Mouse (Mus musculus) liver, embryonic 16.5 days (tissue): ENCODE results near the gene Gm47995. TPM values are rescaled to one million over a fixed set of nuclear protein-coding genes. Genes with fewer than 3 reads are reported as not detected.

Source experiments
- polyA plus RNA-seq: library from polyadenylated mRNA; unstranded; fragments of >200 nt; fragmentation: Nextera tagmentation; extraction: Ambion mirVana; gene quantifications from 2 replicates; pipeline ENCODE4 v1.2.1, GENCODE M21; 2015

Gm47995 gene
- polyA plus RNA-seq, 1 experiment from 2014 or later = 0.64 TPM

Other genes with a start within 250 kb of the Gm47995 start
- 1.3 and 2.0 TPM in 2 replicates for gene Hmcn1, start 205.0 kb upstream of the Gm47995 start, polyA plus RNA-seq
- 1.4 and 1.8 TPM in 2 replicates for gene Gm47985, start 15.9 kb upstream of the Gm47995 start, polyA plus RNA-seq
- gene Gm8947, start 6.1 kb upstream of the Gm47995 start, polyA plus RNA-seq = 1.2 and 1.3 TPM in 2 replicates
- 0.84 and 1.4 TPM in 2 replicates for gene 3110040M04Rik, start 5.7 kb downstream of the Gm47995 start, polyA plus RNA-seq
- 0.12 and 0.20 TPM in 2 replicates for gene Gm47996, start 11.7 kb downstream of the Gm47995 start, polyA plus RNA-seq
- 77.1 and 78.5 TPM in 2 replicates for gene Ivns1abp, start 146.0 kb downstream of the Gm47995 start, polyA plus RNA-seq
- 19.1 and 19.7 TPM in 2 replicates for gene Swt1, start 230.0 kb downstream of the Gm47995 start, polyA plus RNA-seq
- gene Trmt1l, start 230.1 kb downstream of the Gm47995 start, polyA plus RNA-seq = 13.9 and 15.1 TPM in 2 replicates